Mouse (Mus musculus) cerebellum, adult 2 months (tissue): Measurements from ENCODE around the gene Etv6.

Source experiments
- CTCF ChIP-seq: fragments of 200-500 bp; IDR thresholded peaks from 2 replicates; pipeline ENCODE4 v1.5.1; 2011; ENCODE audit warnings: low read depth, mild to moderate bottlenecking, control low read depth, low read length, moderate library complexity, borderline replicate concordance; ENCODE audit not compliant: insufficient read depth
- POLR2A ChIP-seq: fragments of 200-500 bp; IDR thresholded peaks from 2 replicates; pipeline ENCODE4 v1.6.1; 2011; ENCODE audit warnings: low read length, control low read depth, borderline replicate concordance; ENCODE audit not compliant: insufficient read depth

- TF ChIP-seq CTCF (no peak), POLR2A (no peak)
Observed at GRCm38 (mm10) chr6:134134821-134135323, 99.4 kb downstream of the Etv6 start.
